Mouse (Mus musculus) liver, embryonic 14.5 days (tissue): ENCODE measurements around the gene Eif2b5. TPM values are rescaled to one million over a fixed set of nuclear protein-coding genes. Genes with fewer than 3 reads are reported as not detected.

Experiments used
- ATAC-seq: fragments of 200-750 bp; cut with Nextera tagmentation; 2 replicates; pipeline ENCODE4 v1.8.0; 2017; ENCODE audit warnings: moderate number of reproducible peaks, mild to moderate bottlenecking, moderate library complexity; ENCODE audit not compliant: insufficient read depth
- DNase-seq, 3 experiments: peaks; one replicate each; pipeline ENCODE4 v3.0.0-alpha.2; 2012 to 2013; ENCODE audit warnings: low read depth in 3 of 3, low spot score in 3 of 3
- H3K27ac ChIP-seq: fragments of 300-500 bp; sonication (generic); 2 replicates; pipeline ENCODE4 v1.5.1; 2014; ENCODE audit warnings: moderate library complexity, mild to moderate bottlenecking, control low read depth, inconsistent platforms
- H3K27me3 ChIP-seq: fragments of 300-500 bp; sonication (generic); 2 replicates; pipeline ENCODE4 v1.6.1; 2014; ENCODE audit warnings: mild to moderate bottlenecking, low read length, moderate library complexity; ENCODE audit not compliant: control insufficient read depth, insufficient read depth
- H3K36me3 ChIP-seq: fragments of 300-500 bp; sonication (generic); replicated peaks from 2 replicates; pipeline ENCODE4 v1.6.1; 2014; ENCODE audit warnings: low read depth; ENCODE audit not compliant: control insufficient read depth, insufficient read depth
- H3K4me1 ChIP-seq, 2 experiments: fragments of 200-500 bp in 1 of 2; fragments of 300-500 bp in 1 of 2; sonication (generic) in 1 of 2; replicated peaks; 2 replicates each; pipeline ENCODE4 v1.6.1; 2012 to 2014; ENCODE audit warnings: antibody characterized with exemption in 1 of 2, inconsistent platforms in 1 of 2, low read length in 1 of 2; ENCODE audit not compliant: control insufficient read depth in 2 of 2, insufficient read depth in 2 of 2
- H3K4me2 ChIP-seq: fragments of 300-500 bp; sonication (generic); 2 replicates; pipeline ENCODE4 v1.6.1; 2014; ENCODE audit warnings: low read depth, mild to moderate bottlenecking, control low read depth, moderate library complexity
- H3K4me3 ChIP-seq, 2 experiments: fragments of 200-500 bp in 1 of 2; fragments of 300-500 bp in 1 of 2; sonication (generic) in 1 of 2; 2 replicates each; pipeline ENCODE4 v1.5.1; 2012 to 2014; ENCODE audit warnings: low read depth in 2 of 2, low read length in 2 of 2, mild to moderate bottlenecking in 2 of 2, control low read depth in 1 of 2, inconsistent platforms in 1 of 2, moderate library complexity in 1 of 2; ENCODE audit not compliant: insufficient read depth in 1 of 2
- H3K9ac ChIP-seq: fragments of 300-500 bp; sonication (generic); replicated peaks from 2 replicates; pipeline ENCODE4 v1.6.1; 2014; ENCODE audit warnings: mild to moderate bottlenecking, control low read depth, moderate library complexity
- H3K9me3 ChIP-seq: fragments of 300-500 bp; sonication (generic); 2 replicates; pipeline ENCODE4 v1.6.1; 2016; ENCODE audit warnings: low read length, mixed read lengths; ENCODE audit not compliant: control insufficient read depth
- CTCF ChIP-seq: IDR thresholded peaks from 2 replicates; pipeline ENCODE4 v1.5.1; 2016; ENCODE audit warnings: antibody characterized with exemption, low read depth, control low read depth
- EP300 ChIP-seq: IDR thresholded peaks from 2 replicates; pipeline ENCODE4 v1.6.1; 2016; ENCODE audit warnings: antibody characterized with exemption, low read depth
- WGBS: fragments of 180-500 bp; shearing (Covaris S2); extraction: QIAGEN DNeasy Blood & Tissue Kit; methylation state at CpG from one replicate; pipeline ENCODE4 v1.1.7; 2014; ENCODE audit not compliant: insufficient replicate concordance; 5-methylcytosine and 5-hydroxymethylcytosine counted together
- polyA plus RNA-seq, 2 experiments: library from polyadenylated mRNA; depleted of rRNA in 1 of 2; stranded (reverse) in 1 of 2; unstranded in 1 of 2; fragments of >200 nt; fragmentation: Nextera tagmentation in 1 of 2; extraction: Ambion mirVana in 1 of 2; gene quantifications; 2 replicates each; pipeline versions ENCODE4 v1.2.1 to v1.2.3; 2012 to 2014

Gene Eif2b5
- polyA plus RNA-seq, 2 experiments = 23.3 to 39.0 TPM

DNA sequence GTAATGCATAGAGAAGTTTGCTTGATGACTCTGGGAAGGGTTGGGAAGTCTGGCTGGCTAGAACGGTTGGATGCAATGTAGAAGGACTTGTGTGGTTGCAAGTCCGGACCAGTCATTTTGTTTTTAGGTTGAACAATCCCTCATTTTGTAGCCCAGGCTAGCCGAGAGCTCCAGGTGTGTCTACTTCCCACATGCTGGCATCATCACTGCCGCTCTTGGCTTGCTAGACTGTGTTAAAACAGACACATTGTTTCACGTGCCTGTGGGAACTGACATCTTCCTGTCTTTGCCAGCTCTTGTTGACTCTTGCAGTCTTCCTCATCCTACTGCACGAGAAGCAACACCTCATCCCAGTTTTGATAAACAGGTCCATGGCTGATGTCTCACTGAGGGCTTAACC is 56.4 kb downstream of the Eif2b5 start:
- DNase-seq = no peak
- Histone ChIP-seq H3K9ac (no peak overlapping the region), H3K4me1 (no peaks in the 10 kb centered on the region), H3K4me3 (no peak overlapping the region), H3K27ac (no peak overlapping the region), H3K36me3 (peaks cover 41% of the 10 kb centered on the region), H3K4me2 (no peak overlapping the region), H3K9me3 (no peaks in the 10 kb centered on the region), H3K27me3 (no peaks in the 10 kb centered on the region)
- no peak for ATAC-seq
- TF ChIP-seq CTCF (no peak), EP300 (no peak)
- 70% methylated on average over 6 of the region's 6 CpGs for WGBS

DNA sequence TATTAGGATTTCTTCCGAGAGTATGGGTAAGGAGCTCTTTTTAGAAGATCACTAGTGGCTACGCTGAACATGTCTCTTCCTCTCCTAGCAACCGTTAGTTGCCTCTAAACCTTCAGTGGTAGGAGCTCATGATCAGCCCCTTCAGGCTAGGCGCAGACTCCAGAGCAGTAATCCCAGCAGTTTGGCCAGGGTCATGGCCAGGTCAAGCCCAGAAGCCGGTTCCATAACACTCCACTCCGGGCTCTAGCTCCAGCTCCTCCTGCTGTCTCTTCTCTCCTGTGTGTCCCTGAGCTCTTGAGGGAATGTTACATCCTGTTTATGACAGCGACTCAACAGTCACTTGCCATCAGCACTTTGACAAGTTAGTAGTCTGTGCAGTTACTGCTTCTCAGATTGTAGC is 58.8 kb downstream of the Eif2b5 start:
- no peaks in the 10 kb centered on the region for H3K9me3 ChIP-seq
- no peaks in the 10 kb centered on the region for H3K27me3 ChIP-seq
- no peak overlapping the region for H3K9ac ChIP-seq
- H3K4me1 ChIP-seq = no peaks in the 10 kb centered on the region
- TF ChIP-seq CTCF (no peak), EP300 (no peak)
- 80% methylated on average over 7 of the region's 7 CpGs for WGBS
- DNase-seq (no peak), ATAC-seq (no peak)
- H3K4me2 ChIP-seq = no peak overlapping the region
- H3K27ac ChIP-seq = no peak overlapping the region
- no peak overlapping the region for H3K4me3 ChIP-seq
- peaks cover 40% of the 10 kb centered on the region for H3K36me3 ChIP-seq

Other genes with a start within 250 kb of the Eif2b5 start
- gene Parl, start 196.4 kb upstream of the Eif2b5 start, polyA plus RNA-seq (2012; rRNA removed) = 19.0 and 20.7 TPM in 2 replicates
- gene Parl, start 196.4 kb upstream of the Eif2b5 start, polyA plus RNA-seq (2014; fragmentation: Nextera tagmentation; extraction: Ambion mirVana) = 41.3 and 41.6 TPM in 2 replicates
- gene Cyp2ab1, start 173.4 kb upstream of the Eif2b5 start, polyA plus RNA-seq (2012; rRNA removed) = not detected in 2 replicates
- not detected in 2 replicates for gene Cyp2ab1, start 173.4 kb upstream of the Eif2b5 start, polyA plus RNA-seq (2014; fragmentation: Nextera tagmentation; extraction: Ambion mirVana)
- 22.8 and 26.2 TPM in 2 replicates for gene Abcc5, start 72.4 kb upstream of the Eif2b5 start, polyA plus RNA-seq (2012; rRNA removed)
- gene Abcc5, start 72.4 kb upstream of the Eif2b5 start, polyA plus RNA-seq (2014; fragmentation: Nextera tagmentation; extraction: Ambion mirVana) = 14.5 and 15.7 TPM in 2 replicates
- gene Dvl3, start 18.2 kb downstream of the Eif2b5 start, polyA plus RNA-seq (2012; rRNA removed) = 7.3 and 8.8 TPM in 2 replicates
- gene Dvl3, start 18.2 kb downstream of the Eif2b5 start, polyA plus RNA-seq (2014; fragmentation: Nextera tagmentation; extraction: Ambion mirVana) = 4.9 and 5.0 TPM in 2 replicates
- gene Ap2m1, start 36.7 kb downstream of the Eif2b5 start, polyA plus RNA-seq (2012; rRNA removed) = 259 and 268 TPM in 2 replicates
- gene Ap2m1, start 36.7 kb downstream of the Eif2b5 start, polyA plus RNA-seq (2014; fragmentation: Nextera tagmentation; extraction: Ambion mirVana) = 364 and 392 TPM in 2 replicates
- gene Abcf3, start 49.8 kb downstream of the Eif2b5 start, polyA plus RNA-seq (2012; rRNA removed) = 14.3 and 15.0 TPM in 2 replicates
- gene Abcf3, start 49.8 kb downstream of the Eif2b5 start, polyA plus RNA-seq (2014; fragmentation: Nextera tagmentation; extraction: Ambion mirVana) = 19.5 and 24.4 TPM in 2 replicates
- 0.23 and 0.35 TPM in 2 replicates for gene Vwa5b2, start 90.7 kb downstream of the Eif2b5 start, polyA plus RNA-seq (2012; rRNA removed)
- 0.18 and 0.19 TPM in 2 replicates for gene Vwa5b2, start 90.7 kb downstream of the Eif2b5 start, polyA plus RNA-seq (2014; fragmentation: Nextera tagmentation; extraction: Ambion mirVana)
- 9.4 and 10.3 TPM in 2 replicates for gene Eef1akmt4, start 112.8 kb downstream of the Eif2b5 start, polyA plus RNA-seq (2012; rRNA removed)
- 18.1 and 20.7 TPM in 2 replicates for gene Eef1akmt4, start 112.8 kb downstream of the Eif2b5 start, polyA plus RNA-seq (2014; fragmentation: Nextera tagmentation; extraction: Ambion mirVana)
- 0.04 and 0.08 TPM in 2 replicates for gene Gm49333, start 112.8 kb downstream of the Eif2b5 start, polyA plus RNA-seq (2012; rRNA removed)
- gene Gm49333, start 112.8 kb downstream of the Eif2b5 start, polyA plus RNA-seq (2014; fragmentation: Nextera tagmentation; extraction: Ambion mirVana) = not detected in 2 replicates
- 9.3 and 12.7 TPM in 2 replicates for gene Alg3, start 112.9 kb downstream of the Eif2b5 start, polyA plus RNA-seq (2012; rRNA removed)
- gene Alg3, start 112.9 kb downstream of the Eif2b5 start, polyA plus RNA-seq (2014; fragmentation: Nextera tagmentation; extraction: Ambion mirVana) = 21.7 and 23.6 TPM in 2 replicates
- 0.32 and 0.38 TPM in 2 replicates for gene Camk2n2, start 122.5 kb downstream of the Eif2b5 start, polyA plus RNA-seq (2012; rRNA removed)
- 0.19 and 0.32 TPM in 2 replicates for gene Camk2n2, start 122.5 kb downstream of the Eif2b5 start, polyA plus RNA-seq (2014; fragmentation: Nextera tagmentation; extraction: Ambion mirVana)
- 0.08 TPM in 1 of 2 replicates, not detected in the other for gene Ece2, start 131.0 kb downstream of the Eif2b5 start, polyA plus RNA-seq (2012; rRNA removed)
- 0.04 TPM in 1 of 2 replicates, not detected in the other for gene Ece2, start 131.0 kb downstream of the Eif2b5 start, polyA plus RNA-seq (2014; fragmentation: Nextera tagmentation; extraction: Ambion mirVana)
- 61.5 and 89.2 TPM in 2 replicates for gene Psmd2, start 152.8 kb downstream of the Eif2b5 start, polyA plus RNA-seq (2012; rRNA removed)
- gene Psmd2, start 152.8 kb downstream of the Eif2b5 start, polyA plus RNA-seq (2014; fragmentation: Nextera tagmentation; extraction: Ambion mirVana) = 162 and 165 TPM in 2 replicates
- 76.0 and 101 TPM in 2 replicates for gene Eif4g1, start 169.5 kb downstream of the Eif2b5 start, polyA plus RNA-seq (2012; rRNA removed)
- gene Eif4g1, start 169.5 kb downstream of the Eif2b5 start, polyA plus RNA-seq (2014; fragmentation: Nextera tagmentation; extraction: Ambion mirVana) = 65.1 and 76.7 TPM in 2 replicates
- 1.0 and 1.4 TPM in 2 replicates for gene Fam131a, start 194.4 kb downstream of the Eif2b5 start, polyA plus RNA-seq (2012; rRNA removed)
- gene Fam131a, start 194.4 kb downstream of the Eif2b5 start, polyA plus RNA-seq (2014; fragmentation: Nextera tagmentation; extraction: Ambion mirVana) = 1.3 TPM in 2 replicates
- 21.5 and 30.1 TPM in 2 replicates for gene Polr2h, start 218.8 kb downstream of the Eif2b5 start, polyA plus RNA-seq (2012; rRNA removed)
- 45.4 and 49.6 TPM in 2 replicates for gene Polr2h, start 218.8 kb downstream of the Eif2b5 start, polyA plus RNA-seq (2014; fragmentation: Nextera tagmentation; extraction: Ambion mirVana)
- 16.7 and 20.9 TPM in 2 replicates for gene Clcn2, start 218.9 kb downstream of the Eif2b5 start, polyA plus RNA-seq (2012; rRNA removed)
- 4.9 and 5.6 TPM in 2 replicates for gene Clcn2, start 218.9 kb downstream of the Eif2b5 start, polyA plus RNA-seq (2014; fragmentation: Nextera tagmentation; extraction: Ambion mirVana)
- 0.42 and 0.71 TPM in 2 replicates for gene Chrd, start 234.3 kb downstream of the Eif2b5 start, polyA plus RNA-seq (2012; rRNA removed)
- gene Chrd, start 234.3 kb downstream of the Eif2b5 start, polyA plus RNA-seq (2014; fragmentation: Nextera tagmentation; extraction: Ambion mirVana) = 0.21 and 0.24 TPM in 2 replicates
- gene Thpo, start 235.7 kb downstream of the Eif2b5 start, polyA plus RNA-seq (2012; rRNA removed) = 2.8 and 3.6 TPM in 2 replicates
- 3.6 and 3.7 TPM in 2 replicates for gene Thpo, start 235.7 kb downstream of the Eif2b5 start, polyA plus RNA-seq (2014; fragmentation: Nextera tagmentation; extraction: Ambion mirVana)